Mouse (Mus musculus): Measurements from ENCODE around the gene Serpinb2.
A peak's percentile ranks its signal among the peaks of the same experiment; 100 is the strongest.

Serpinb2 gene

DNA sequence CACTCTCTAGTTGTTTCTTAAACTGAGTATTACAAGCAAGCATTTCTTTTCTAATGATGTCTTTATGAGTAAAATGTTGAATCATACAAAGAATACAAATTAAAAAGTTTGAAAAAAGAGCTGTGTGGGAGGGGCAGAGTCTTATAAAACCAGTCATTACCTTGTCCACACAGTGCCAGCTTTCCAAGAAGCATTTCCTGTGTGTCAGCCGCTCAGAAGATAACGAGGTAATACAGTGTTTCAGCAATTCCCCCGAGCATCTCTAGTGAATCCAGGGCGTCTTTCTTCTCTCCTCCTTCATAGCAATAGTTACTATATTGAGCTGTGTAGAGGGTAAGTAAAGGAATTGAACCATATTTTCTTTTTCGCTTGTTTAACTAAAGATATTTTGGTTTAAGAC is at the start of gene Serpinb2:
Gene Serpinb2 (plus strand): TSS at position 172 of the 400 bp plus-strand sequence.
- DNase-seq (ENCODE audit: low spot score in 2 of 2), result no peak

DNA sequence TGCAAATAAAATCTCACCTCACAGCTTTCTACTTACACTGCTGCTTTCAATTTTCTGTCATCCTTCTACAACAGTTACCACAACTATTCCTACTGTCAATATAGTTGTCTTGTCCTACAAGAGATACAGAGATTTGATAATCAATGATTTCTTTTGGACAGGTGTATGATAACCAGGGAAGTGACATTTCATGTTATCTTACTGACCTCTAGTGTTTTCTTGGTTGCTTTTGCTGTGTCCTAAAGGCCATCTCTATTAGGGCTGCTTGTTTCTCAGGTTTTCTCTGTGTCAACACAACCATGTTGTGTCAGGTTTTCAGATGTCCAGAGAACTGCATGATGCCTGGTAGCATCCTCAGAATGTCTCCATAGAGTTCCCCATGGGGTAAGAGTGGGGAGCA is 31.3 kb upstream of the Serpinb2 start:
- DNase-seq (ENCODE audit: low spot score in 2 of 2), result no peak

DNA sequence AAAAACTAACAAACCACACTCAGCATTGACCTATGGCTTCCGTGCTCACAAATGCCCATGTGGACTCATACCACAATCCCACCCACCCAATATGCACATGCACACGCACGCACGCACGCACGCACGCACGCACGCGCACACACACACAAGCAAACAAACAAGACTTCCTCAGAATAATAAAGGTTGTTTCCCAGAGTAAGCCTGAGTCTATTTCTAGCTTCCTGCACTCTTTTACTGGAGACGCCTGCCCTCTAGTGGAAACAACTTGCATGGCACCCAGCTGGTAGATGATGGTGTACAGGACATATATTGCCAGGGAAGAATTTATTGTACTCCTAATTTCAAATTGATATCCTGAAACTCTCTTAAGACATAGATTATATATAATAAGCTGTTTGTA is 29.8 kb upstream of the Serpinb2 start:
- peak; percentile 33 to 76 for DNase-seq (ENCODE audit: low spot score in 2 of 2)

DNA sequence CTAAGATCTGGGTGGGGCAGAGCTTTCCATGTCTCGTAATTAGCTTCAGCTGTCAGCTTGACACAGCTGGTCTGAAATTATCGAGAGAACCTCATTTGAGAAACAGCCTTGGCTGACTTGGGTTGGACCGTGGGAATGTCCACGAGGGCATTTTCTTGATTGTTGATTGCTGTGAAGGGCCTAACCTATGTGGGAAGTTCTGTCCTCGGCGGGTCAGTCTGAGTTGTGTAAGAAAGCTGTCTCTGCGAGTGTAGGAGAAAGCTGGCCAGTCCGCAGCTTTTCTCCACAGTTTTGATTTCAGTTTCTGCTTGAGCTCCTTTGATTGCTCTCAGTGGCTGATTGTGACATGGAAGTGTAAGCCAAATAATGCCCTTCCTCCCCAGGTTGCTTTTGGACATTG is 21.6 kb upstream of the Serpinb2 start:
- no peak for DNase-seq (ENCODE audit: low spot score in 2 of 2)

DNA sequence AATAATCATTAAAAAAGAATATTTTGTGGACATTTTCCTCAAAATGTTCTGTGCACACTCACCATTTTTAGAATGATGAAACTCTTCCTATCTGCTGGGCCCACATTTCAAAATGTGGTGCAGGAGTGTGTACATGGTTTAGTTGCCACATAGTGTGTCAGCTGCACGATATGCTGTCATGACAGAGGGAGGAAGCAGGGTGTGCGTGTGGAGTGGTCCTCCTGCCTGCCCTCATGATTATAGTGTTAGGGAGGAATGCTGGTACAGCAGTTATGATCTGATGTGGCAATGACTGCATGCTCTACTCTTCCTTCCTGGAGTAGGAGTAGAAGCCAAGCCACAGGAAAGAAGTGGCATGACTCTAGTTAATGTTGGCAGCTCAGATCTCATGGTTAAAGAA is 14.4 kb upstream of the Serpinb2 start:
- no peak for DNase-seq (ENCODE audit: low spot score in 2 of 2)

DNA sequence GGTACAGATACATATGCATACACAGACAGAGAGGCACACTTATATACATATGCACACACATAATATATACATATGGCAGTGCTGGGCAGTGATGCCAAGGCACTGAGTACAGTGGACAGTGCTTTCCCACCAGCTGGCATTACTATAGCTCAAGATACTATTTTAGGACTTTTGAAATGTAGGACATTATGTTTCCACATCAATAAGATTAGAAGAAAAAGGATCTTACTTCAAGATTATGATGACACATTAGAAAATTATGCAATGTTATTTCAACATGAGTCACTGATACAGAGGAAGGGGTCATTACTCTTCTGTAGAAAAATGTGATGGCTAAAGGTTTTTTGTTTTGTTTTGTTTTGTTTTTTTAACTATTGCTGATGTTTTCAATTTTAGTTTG is 9.2 kb upstream of the Serpinb2 start:
- DNase-seq (ENCODE audit: low spot score in 2 of 2), result no peak

DNA sequence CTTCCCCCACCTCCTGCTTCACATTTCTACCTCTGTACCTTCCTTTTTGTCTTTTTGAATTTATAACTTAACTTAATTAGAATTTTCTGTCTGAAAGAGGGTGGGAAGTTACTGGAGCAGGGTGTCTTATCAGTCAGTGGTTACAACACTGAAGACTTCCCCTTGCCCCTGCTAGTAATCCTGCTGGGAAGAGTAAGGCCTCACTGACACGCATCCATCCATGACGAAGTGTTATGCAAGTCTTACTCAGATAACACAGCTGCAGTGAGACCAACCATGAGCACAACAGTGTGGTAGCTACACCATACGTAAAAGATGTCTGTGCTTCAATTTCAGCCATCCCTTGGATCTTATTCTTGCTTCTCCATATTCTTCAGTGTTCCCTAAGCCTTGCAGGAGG is 7.9 kb upstream of the Serpinb2 start:
- DNase-seq (ENCODE audit: low spot score in 2 of 2), result no peak

DNA sequence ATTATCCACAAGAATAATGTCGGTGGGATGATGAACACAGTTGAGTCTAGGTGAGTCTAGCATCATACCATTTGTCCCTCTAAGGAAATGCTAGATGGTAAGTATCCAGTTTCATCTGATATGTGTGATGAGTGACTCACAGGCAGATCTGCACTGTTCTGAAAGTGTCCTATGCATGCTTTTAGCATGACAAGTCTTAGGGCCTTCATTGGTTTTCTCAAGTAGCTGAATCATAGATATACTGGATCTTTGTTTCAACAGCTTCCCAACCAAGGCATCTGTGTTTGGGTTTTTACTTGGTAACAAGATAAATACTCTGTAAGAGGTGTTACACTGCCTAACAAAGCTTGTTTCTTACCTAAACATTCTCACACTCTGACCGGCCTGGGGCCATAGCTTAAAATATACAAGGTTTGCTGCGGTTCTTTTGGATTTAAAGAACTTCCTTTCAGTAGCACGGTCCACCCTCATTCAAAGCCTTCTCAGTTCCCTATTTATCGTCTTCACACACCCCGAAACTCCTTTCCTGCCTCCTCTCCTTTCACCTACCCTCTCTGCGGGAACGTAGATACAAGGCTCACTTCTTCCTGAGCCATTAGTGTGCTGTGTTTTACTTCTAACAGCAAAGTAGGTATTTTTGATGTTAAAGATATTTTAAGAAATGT is 5.2 kb upstream of the Serpinb2 start:
- DNase-seq (ENCODE audit: low spot score in 2 of 2), result no peak

DNA sequence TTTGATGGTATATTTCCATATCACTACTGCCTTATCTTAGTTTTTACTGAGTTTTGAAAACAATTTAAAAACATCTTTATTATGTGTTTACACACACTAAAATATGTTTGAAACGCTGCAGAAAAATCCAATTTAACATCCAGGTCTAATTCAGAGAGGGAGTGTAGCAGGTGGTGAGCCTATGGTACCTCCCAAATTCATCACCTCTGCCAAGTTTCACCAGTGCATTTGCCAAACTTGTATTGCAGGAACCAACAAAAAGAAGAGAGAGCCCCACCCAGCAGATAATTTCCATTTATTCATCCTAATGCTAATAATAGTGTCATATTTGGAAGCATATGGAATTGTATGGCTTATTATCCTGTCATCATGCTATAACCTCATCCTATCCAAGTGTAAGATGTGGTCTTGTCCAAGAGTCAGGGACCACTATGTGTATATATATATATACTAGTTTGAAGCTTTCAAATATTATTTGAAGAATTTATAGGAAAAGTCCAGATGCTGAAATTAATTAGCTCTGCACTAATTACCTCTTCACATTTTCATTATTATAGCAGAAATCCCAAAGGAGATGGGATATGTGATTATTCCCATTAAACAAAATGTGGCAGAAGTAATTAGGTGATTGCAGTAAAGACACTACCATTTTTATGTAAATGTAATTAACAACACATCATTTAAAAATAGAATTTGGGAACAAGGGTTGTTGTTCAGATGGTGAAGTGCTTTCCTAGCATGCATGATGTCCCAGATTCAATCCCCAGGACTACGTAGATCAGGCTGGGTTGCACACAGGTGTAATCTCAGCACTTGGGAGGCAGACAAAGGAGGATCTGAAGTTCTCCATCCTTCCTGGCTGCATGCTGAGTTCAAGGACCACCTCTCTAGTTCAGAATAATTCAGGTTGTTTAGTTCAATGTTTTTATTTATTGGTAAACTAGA is 1.2 kb downstream of the Serpinb2 start:
- no peak for DNase-seq (ENCODE audit: low spot score in 2 of 2)

DNA sequence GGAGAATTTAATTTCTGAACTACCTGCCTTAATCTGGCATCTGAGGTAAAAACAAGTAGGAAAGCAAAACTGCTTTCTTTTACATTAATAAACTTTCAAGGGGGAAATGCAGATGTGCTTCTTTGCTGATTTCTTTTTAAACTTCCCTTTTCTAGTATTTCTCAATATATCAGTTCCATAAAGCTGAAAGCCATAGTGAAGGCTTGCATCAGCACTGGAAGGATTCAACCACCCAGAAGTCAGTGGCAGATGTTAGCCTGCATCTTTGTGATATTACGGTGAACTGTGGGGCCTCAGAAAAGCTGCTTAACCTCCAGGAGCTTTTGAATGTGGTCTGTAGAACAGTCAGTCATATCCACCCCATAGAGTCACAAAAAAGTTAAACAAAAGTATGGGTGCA is 2.3 kb downstream of the Serpinb2 start:
- DNase-seq (ENCODE audit: low spot score in 2 of 2), result no peak

DNA sequence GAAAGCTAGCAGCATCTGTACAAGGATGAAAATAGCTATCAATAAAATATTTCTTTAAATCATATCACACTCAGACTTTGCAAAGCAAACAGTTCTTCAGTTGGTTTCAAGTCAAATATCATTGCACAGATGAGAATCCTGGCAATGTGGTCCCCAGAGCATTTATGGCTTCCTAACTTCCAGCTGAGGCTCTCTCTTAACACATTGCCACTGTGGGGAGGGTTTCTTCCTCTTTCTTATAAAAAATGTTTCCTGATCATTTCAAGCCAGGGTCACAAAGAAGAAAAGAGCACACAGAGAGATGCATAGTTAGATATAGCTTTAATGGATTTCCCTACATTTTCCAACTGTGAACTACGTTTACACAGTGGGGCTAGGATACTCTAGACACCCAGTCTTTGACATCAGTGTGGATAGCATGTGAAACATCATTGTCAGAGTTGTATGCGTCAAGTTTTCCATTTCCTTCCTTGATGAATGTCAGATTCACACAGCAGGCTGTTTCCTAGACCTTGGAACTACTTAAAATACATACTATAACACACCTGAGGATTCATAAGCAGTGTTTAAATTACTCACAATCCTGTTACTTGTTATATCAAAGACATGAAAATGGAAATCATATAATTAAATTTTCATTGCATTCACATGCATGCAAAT is 4.7 kb downstream of the Serpinb2 start:
- DNase-seq (ENCODE audit: low spot score in 2 of 2), result no peak

DNA sequence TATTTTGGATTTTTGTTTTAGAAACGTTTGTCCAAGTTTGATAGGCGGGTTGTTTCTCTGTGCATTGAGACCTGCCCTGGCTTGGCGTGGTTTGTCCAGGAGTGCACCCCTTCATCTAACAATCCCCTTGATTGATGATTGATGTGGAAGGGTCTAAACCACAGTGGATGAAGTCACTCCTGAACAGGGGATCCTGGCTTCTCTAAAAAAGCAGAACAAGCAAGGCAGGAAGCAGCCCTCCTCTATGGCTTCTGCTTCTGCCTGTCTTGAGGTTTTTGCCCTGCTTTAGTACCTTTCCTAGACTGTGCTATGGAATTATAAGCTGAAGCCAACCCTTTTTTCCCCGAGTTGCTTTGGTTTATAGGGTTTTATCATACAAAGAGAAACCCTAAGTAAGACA is 14.4 kb downstream of the Serpinb2 start:
- DNase-seq (ENCODE audit: low spot score in 2 of 2), result no peak

DNA sequence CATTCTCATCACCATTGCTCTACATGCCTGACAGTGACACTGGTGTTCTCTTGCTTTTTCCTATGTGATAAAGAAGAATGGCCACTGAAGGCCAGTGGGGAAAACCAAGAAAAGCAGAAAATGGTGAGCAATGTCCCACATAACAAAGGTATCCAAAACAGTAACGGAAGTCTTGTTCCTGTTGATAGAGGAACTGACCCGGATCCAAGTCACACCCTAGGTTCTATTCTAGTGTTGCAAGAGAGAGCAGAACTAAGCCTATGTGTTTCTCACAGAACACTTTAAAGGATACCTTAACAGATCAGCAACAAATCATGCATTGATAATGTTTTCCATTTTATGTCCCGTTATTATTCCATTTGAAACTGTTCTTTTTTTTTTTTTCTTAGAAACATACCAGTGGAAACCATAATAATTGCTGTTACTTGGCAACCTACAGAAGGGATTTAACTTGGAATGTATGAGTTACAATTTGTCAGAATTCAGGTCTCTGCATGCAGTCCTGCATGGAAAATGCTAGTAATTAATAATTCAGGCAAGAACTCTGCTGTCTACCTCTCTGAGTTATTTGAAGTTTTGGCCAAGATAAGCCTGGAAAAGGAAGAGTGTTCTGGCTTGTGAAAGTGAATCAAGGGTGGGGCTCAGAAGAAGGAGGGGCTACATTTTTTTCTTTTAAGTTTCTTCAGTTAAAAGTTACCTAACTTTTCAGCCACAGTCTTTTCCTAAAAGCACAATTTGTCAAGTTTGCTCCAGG is 17.3 kb downstream of the Serpinb2 start:
- no peak for DNase-seq (ENCODE audit: low spot score in 2 of 2)

DNA sequence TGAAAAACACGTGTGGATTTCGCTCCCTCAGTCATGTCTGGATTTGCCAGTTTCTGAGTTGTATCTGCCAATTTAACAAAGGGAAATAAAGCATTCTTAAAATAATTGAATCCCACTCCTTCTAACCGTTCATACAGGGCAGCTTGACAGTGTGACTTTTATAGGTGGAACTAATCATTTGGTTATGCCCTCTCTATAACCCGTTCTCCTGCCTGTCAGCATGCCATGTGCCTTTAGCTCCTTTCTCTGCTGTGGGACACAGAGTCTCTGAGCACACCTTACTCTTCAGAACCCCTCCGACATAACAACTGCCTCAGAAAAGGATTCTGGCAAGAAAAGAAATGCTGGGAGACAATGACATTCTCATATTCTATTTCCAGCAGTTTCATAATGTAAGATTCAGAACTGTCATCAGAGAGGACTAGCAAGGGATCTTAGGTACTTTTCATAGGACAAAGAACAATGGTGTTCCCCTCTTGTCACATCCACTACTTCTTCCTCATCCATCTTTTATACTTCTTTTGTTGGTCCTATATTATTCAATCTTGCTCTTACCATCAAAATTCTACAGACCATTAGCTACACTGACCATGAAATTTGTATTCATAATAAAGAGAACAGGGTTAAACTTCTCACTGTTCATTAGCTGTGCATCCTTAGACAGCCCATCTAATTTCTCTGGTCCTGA is 18.3 kb downstream of the Serpinb2 start:
- DNase-seq (ENCODE audit: low spot score in 2 of 2), result no peak

DNA sequence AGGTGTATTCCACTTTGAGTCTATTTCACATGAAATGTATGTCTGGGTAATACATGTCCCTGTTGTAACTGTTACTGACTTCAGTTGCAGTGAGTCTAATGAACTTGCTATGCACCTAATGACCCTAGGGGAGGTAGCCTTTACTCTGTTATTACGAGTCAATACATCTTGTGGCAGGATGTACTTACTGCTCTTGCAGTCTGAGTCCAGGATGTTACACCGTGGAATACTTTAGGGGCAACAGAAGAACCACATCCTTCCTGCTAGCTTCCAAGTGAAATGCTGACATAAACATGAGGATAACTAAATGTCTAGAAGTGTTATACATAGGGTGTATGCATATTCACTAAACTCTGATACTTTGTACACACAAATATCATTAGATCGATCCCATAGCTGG is 22.5 kb downstream of the Serpinb2 start:
- no peak for DNase-seq (ENCODE audit: low spot score in 2 of 2)

DNA sequence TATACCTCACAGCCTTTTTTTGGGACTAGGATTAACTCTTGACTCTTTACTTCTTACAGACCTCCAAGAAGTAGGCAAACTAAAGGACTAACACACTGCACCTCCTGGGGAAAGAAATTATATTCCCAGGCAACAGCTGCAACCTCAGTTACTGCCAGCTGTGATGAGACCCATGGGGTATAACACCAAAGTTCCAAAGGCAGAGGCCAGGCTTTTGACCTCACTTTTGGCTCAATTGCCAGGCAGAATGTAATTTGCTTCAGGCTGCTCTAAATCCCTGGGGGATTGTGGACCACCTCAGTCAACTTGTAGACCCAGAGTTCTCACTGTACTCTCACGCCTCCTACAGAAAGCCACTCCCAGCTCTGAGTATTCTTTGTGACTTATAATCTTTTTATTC is 26.2 kb downstream of the Serpinb2 start:
- DNase-seq (ENCODE audit: low spot score in 2 of 2), result no peak

DNA sequence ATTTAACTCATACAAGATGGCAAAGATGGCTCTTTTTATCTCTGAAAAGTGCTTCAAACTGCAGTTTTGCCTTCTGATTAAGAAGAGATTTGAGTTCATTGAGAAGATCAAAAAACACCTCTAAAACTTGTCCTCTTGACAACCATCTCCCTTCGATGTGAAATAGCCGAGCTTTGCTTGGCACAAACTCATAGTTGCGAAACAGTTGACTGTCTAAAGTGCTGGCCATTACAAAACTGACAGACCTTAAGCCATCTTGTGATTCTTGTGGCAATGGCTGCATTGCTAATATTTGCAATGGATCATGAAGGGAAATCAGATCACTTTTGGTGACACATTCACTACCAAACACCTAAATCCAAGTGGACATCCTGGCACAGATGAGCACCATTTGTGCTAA is 48.3 kb downstream of the Serpinb2 start:
- no peak for DNase-seq (ENCODE audit: low spot score in 2 of 2)

DNA sequence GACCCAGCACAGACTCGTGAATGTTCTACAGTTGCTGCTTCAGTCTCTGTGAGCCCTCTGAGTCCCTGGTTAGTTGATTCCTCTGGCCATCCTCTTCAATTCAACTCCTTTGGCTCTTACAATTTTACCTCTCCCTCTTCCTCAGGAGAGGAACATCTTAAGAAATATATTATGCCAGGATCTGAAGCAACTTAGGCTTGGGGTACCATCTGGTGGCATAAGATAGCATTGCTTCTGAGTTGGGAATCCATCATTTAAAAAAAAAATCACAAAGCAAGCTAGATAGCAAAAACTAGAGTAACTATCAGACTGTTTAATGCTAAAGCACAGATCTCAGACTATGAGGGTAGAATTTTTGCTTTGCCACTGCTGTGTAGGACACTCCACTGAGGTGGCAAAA is 50.9 kb downstream of the Serpinb2 start:
- peak in 1 of 2 experiments; percentile 15 for DNase-seq (ENCODE audit: low spot score in 2 of 2)

DNA sequence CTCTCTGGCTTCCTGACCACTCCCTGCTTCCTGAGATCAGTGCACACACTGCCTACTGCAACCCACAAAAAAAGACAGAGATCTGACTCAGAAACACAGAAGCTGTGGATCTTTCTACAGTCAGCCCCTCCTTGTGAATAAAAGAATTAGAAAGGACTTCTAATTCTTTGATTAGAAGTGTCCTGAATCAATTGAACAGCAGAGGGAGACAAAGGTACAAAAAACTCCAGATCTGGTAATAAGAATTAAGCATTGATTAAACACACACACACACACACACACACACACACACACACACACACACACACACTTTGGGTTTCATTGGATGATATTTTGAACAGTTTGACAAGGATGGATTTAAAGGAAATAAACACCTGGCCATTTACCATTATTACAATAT is 54.4 kb downstream of the Serpinb2 start:
- no peak for DNase-seq (ENCODE audit: low spot score in 2 of 2)

DNA sequence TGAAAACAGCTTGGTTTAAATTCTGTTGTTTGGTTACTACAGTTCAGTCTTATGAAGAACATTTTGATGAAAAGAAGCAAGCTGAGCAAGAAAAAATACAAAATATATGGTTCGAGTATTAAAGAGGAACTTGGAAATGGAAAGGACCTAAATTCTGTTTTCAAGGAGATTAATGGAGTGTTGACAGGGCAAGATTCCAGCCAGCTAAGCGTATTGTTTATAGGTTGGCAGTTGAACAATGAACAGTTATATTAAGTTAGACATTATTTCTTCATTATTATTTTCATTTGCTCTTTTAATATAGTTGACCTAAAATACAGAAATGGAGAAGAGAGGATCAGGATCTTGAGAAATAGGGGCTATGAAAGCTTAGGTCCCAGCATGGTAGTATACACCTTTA is 64.9 kb downstream of the Serpinb2 start:
- no peak for DNase-seq (ENCODE audit: low spot score in 2 of 2)

DNA sequence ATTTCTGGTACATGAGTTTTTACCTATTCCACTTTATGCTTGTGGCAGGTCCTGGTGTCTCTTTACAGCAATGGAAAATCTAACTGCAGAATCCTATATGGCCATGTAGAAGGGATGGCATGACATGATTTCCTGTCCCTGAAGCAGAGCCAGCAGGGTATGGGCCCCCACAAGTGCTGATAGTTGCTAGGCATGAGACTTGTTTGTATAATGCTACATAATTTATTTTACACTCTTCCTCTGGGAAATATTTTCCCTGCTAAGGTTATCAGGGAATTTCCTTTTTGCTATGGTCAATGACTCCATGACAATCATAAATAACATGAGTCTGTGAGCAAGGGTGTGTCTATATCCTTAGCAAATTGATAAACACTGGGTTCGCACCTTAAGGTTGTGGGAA is 66.3 kb downstream of the Serpinb2 start:
- DNase-seq (ENCODE audit: low spot score in 2 of 2), result no peak
